Mouse (Mus musculus) brain, embryonic 14.5 days (tissue): ENCODE measurements at regions not wholly inside any gene's neighbourhood (a gene's known extent, or its start where the extent isn't known, plus 50 kb on each side); places are given as distances from the start of the nearest gene placed in this dataset.

Experiments
- CTCF ChIP-seq: fragments of 200-500 bp; IDR thresholded peaks from 2 replicates; pipeline ENCODE4 v1.5.1; 2012; ENCODE audit warnings: inconsistent platforms, mild to moderate bottlenecking, moderate library complexity, borderline replicate concordance; ENCODE audit not compliant: insufficient read depth, insufficient read length; ENCODE audit errors: extremely low read depth
- POLR2A ChIP-seq: fragments of 200-500 bp; IDR thresholded peaks from 2 replicates; pipeline ENCODE4 v1.6.1; 2012; ENCODE audit warnings: mild to moderate bottlenecking, inconsistent platforms, borderline replicate concordance; ENCODE audit not compliant: poor library complexity, insufficient read depth, insufficient read length, severe bottlenecking; ENCODE audit errors: extremely low read depth

DNA sequence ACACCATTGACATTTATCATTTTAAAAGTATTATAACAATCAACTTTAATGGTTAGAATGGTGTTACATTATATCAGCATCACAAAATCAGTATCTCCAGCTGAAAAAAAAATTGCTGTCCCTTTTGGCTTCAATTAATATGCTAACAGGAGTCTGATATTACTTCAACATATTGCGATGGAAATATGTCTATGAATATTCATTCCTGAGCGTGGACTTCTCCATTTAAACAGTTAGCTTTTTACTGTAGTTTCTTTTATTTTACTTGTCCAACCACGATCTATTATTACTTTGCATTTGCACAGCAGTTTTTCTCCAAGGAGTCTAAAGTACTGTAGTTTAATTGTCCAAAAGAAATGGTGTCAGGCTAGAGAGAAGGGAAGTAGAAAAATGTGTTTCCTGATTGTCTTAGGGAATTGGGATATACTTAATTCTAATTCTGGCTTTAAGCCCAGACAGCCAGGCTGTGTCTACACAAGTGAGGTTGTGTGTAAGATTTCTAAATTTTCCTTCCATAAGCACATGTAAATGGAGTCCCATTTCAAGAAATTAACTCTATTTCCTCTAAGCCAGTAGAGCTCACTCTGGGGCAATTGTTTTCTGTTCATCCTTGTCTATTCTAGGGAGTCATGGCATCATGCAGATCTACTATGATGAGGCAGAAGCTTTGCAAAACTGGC is 364.5 kb upstream of the Mgat4c start:
- TF ChIP-seq POLR2A (no peak), CTCF (no peak)
